Mouse (Mus musculus) liver, embryonic 11.5 days (tissue): ENCODE measurements around the gene Snap23. TPM values are rescaled to one million over a fixed set of nuclear protein-coding genes. Genes with fewer than 3 reads are reported as not detected.
"Not testable (repeated sequence)": the region's sequence is repeated elsewhere in the genome, so short reads cannot be mapped to it uniquely, and the experiment has no call there.

ENCODE experiments used
- ATAC-seq: fragments of 200-750 bp; cut with Nextera tagmentation; replicated peaks from 2 replicates; pipeline ENCODE4 v1.8.0; 2017; ENCODE audit warnings: moderate number of reproducible peaks, mild to moderate bottlenecking, moderate TSS enrichment, moderate library complexity; ENCODE audit not compliant: low FRiP score
- DNase-seq: peaks from one replicate; pipeline ENCODE4 v3.0.0-alpha.2; 2017; ENCODE audit warnings: low spot score
- H3K27ac ChIP-seq: fragments of 300-500 bp; sonication (generic); 2 replicates; pipeline ENCODE4 v1.5.1; 2014; ENCODE audit warnings: mild to moderate bottlenecking, low read depth, low read length, control low read depth
- H3K27me3 ChIP-seq: fragments of 300-500 bp; sonication (generic); replicated peaks from 2 replicates; pipeline ENCODE4 v1.6.1; 2014; ENCODE audit warnings: low read length, mixed read lengths; ENCODE audit not compliant: control insufficient read depth, insufficient read depth
- H3K36me3 ChIP-seq: fragments of 300-500 bp; sonication (generic); 2 replicates; pipeline ENCODE4 v1.6.1; 2014; ENCODE audit warnings: mild to moderate bottlenecking, low read length, moderate library complexity, mixed read lengths; ENCODE audit not compliant: control insufficient read depth, insufficient read depth
- H3K4me1 ChIP-seq: fragments of 300-500 bp; sonication (generic); replicated peaks from 2 replicates; pipeline ENCODE4 v1.6.1; 2014; ENCODE audit warnings: low read length, mixed read lengths; ENCODE audit not compliant: control insufficient read depth, insufficient read depth
- H3K4me2 ChIP-seq: fragments of 300-500 bp; sonication (generic); 2 replicates; pipeline ENCODE4 v1.6.1; 2014; ENCODE audit warnings: mild to moderate bottlenecking, control low read depth, moderate library complexity
- H3K4me3 ChIP-seq: fragments of 300-500 bp; sonication (generic); 2 replicates; pipeline ENCODE4 v1.5.1; 2014; ENCODE audit warnings: low read depth, low read length, control low read depth
- H3K9ac ChIP-seq: fragments of 300-500 bp; sonication (generic); 2 replicates; pipeline ENCODE4 v1.6.1; 2014; ENCODE audit warnings: low read depth, low read length, control low read depth
- H3K9me3 ChIP-seq: fragments of 300-500 bp; sonication (generic); 2 replicates; pipeline ENCODE4 v1.6.1; 2016; ENCODE audit warnings: low read length, inconsistent platforms, mixed read lengths; ENCODE audit not compliant: control insufficient read depth
- WGBS: fragments of 180-500 bp; shearing (Covaris S2); extraction: QIAGEN DNeasy Blood & Tissue Kit; methylation state at CpG from one replicate; pipeline ENCODE4 v1.1.7; 2014; 5-methylcytosine and 5-hydroxymethylcytosine counted together
- polyA plus RNA-seq: library from polyadenylated mRNA; unstranded; fragments of >200 nt; fragmentation: Nextera tagmentation; extraction: Ambion mirVana; gene quantifications from 2 replicates; pipeline ENCODE4 v1.2.1, GENCODE M21; 2014

Gene Snap23
- polyA plus RNA-seq, 1 experiment from 2014 or later: 74.2 TPM

DNA sequence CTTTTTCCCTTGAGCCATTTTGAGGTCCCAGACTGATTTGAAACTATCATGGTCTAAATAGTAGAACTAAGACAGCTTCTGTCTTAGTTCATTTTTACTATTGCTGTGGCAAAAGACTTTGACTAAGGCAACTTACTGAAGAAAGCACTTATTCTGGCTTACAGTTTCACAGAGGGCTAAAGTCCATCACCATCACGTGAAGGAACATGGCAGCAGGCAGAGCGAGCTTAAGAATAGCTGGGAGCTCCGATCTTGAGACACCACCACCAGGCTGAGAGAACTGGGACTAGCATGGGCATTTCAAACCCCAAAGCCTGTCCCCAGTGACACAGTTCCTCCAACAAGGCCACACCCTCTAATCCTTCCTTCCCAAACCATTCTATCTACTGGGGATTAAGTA lies 3.6 kb downstream of the Snap23 start:
- 90% methylated on average over 3 of the region's 3 CpGs for WGBS
- H3K4me1 ChIP-seq: peaks cover 22% of the 10 kb centered on the region
- no peaks in the 10 kb centered on the region for H3K9me3 ChIP-seq
- DNase-seq (no peak), ATAC-seq (no peak)
- no peak overlapping the region for H3K4me3 ChIP-seq
- H3K27me3 ChIP-seq: no peaks in the 10 kb centered on the region
- H3K4me2 ChIP-seq: no peak overlapping the region
- H3K36me3 ChIP-seq: no peaks in the 10 kb centered on the region
- no peak overlapping the region for H3K9ac ChIP-seq
- no peak overlapping the region for H3K27ac ChIP-seq

DNA sequence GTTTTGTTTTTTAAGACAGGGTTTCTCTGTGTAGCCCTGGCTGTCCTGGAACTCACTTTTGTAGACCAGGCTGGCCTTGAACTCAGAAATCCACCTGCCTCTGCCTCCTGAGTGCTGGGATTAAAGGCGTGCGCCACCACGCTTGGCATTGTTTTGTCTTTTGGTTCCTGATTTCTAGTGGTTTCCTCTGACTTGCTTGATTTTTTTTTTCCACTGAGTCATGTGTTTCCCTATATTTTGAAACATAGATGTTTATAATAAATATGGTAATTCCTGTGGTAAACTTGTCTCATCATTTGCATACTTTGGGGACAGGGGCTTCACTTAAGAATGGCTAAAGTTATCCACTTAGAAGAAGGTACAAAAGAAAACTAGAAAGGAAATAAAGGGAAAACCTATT lies 4.7 kb downstream of the Snap23 start:
- H3K27ac ChIP-seq, H3K36me3 ChIP-seq, ATAC-seq, H3K9ac ChIP-seq, H3K4me2 ChIP-seq, H3K4me3 ChIP-seq, H3K9me3 ChIP-seq, DNase-seq, H3K27me3 ChIP-seq: not testable (repeated sequence)
- 89% methylated on average over 3 of the region's 3 CpGs for WGBS
- peaks cover 29% of the 10 kb centered on the region for H3K4me1 ChIP-seq

DNA sequence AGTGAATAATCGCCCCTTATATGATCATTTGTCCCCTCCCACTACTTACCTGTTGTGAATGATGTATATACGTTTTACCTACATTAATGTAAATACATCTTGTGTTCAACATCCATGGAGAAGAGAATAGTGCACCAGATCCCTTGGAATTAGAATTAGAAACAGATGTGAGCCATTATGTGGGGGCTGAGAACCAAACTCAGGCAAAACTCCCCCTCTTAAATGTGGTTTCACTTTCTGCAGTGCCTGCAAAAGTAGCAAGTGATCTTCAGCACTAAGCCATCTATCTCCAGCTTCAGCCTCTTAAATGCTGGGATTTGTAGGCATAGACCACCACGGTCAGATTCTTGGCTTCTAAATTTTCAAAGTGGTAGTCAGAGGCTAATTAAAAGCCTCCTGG lies 7.7 kb downstream of the Snap23 start:
- H3K4me1 ChIP-seq: peaks cover 34% of the 10 kb centered on the region

DNA sequence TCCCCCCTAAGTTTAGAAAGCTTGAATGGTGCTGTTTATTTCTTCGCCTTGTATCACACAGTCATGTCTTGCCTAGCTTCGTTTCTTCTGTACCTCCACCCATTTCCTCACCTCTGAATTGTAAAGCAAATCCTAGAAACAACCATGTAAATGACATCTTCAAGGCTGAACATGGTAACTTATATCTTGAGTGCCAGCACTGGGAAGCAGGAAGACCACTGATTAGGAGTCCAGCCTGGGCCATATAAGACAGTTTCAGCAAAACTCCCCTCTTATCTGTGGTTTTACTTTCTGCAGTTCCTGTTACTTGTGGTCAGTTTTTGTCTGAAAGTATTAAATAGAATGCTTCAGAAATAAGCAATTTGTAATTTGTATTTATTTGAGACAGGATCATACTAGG lies 8.5 kb downstream of the Snap23 start:
- Histone ChIP-seq H3K9me3 (no peaks in the 10 kb centered on the region), H3K4me1 (peaks cover 33% of the 10 kb centered on the region), H3K36me3 (no peaks in the 10 kb centered on the region), H3K4me3 (no peak overlapping the region), H3K9ac (no peak overlapping the region), H3K4me2 (peak overlapping the region; percentile 41), H3K27ac (peak overlapping the region; percentile 53), H3K27me3 (no peaks in the 10 kb centered on the region)
- WGBS: 39% methylated on average over 2 of the region's 2 CpGs
- DNase-seq (no peak), ATAC-seq (peak; percentile 70)

More for the DNA sequence above, 7.7 kb downstream of the Snap23 start:
- peak overlapping the region; percentile 49; the same call in 1 of the 2 replicates for H3K27ac ChIP-seq
- no peaks in the 10 kb centered on the region for H3K36me3 ChIP-seq
- WGBS: 69% methylated on average over 3 of the region's 3 CpGs
- no peaks in the 10 kb centered on the region for H3K9me3 ChIP-seq
- ATAC-seq (no peak), DNase-seq (no peak)
- H3K4me2 ChIP-seq: peak overlapping the region; percentile 41
- H3K4me3 ChIP-seq: no peak overlapping the region
- H3K9ac ChIP-seq: no peak overlapping the region
- H3K27me3 ChIP-seq: no peaks in the 10 kb centered on the region

DNA sequence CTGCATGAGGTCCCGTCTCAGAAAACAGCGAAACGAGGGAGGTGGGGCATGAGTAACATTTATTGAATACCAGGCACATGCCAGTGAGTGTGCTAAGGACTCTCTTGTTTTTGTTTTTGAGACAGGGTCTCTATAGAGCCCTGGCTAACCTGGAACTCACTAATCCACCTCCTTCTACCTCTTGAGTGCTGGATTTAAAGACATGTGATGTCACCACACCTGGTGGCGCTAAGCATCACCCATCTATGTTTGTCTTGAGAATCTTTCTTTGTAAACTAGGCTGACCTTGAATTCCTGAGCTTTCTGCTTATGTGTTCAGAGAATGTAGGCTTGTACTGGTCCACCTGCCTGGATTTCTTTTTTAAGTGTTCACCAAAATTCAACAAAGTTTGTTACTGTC lies 10.3 kb downstream of the Snap23 start:
- Histone ChIP-seq H3K27me3 (no peaks in the 10 kb centered on the region), H3K9ac (no peak overlapping the region), H3K4me1 (peaks cover 31% of the 10 kb centered on the region), H3K36me3 (no peaks in the 10 kb centered on the region), H3K9me3 (no peaks in the 10 kb centered on the region), H3K4me3 (no peak overlapping the region), H3K4me2 (no peak overlapping the region), H3K27ac (no peak overlapping the region)
- WGBS: 77% methylated on average over 4 of the region's 4 CpGs
- DNase-seq: no peak
- ATAC-seq: no peak

DNA sequence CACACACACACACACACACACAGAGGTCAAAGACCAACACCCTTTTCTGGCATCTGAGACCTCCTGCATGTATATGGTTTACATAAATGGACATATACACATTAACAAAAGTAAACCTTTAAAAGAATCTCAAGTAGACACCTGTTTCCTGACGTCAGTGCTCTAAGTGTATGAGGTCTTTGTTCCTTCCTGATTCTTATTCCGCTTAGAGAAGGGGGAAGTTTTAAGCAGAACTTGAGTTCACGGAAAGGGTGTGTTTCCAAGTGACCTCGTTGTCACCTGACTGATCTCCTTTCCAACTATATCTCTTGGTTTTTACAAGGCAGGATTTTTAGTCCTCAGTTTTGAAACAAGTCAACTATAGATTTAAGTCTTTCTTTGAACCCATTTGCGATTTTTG lies 10.8 kb downstream of the Snap23 start:
- DNase-seq: no peak
- H3K9ac ChIP-seq: no peak overlapping the region

DNA sequence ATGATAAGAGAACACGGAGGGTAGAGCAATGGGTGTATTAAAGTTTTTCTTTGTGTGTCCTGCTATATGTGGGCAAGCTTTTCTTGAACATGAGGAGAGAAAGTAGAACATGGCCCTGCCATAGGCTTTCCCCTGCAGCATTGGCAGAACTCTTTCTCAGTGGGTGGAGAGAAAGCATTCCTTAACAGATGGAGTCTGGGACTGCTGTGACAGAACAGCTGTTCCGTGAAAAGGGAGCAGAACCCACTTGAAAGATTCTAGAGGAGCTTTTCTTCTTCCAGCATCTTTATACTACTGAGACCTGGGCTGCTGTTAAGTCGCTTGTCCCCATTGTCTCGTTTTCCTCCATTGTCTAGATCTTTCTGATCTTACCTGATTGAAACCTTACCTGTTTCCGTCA lies 22.3 kb downstream of the Snap23 start:
- WGBS: 83% methylated on average over 5 of the region's 5 CpGs
- peaks cover 22% of the 10 kb centered on the region for H3K36me3 ChIP-seq
- no peaks in the 10 kb centered on the region for H3K4me1 ChIP-seq
- H3K9ac ChIP-seq: no peak overlapping the region
- no peak overlapping the region for H3K27ac ChIP-seq
- ATAC-seq (no peak), DNase-seq (no peak)
- no peaks in the 10 kb centered on the region for H3K27me3 ChIP-seq
- no peaks in the 10 kb centered on the region for H3K9me3 ChIP-seq
- no peak overlapping the region for H3K4me3 ChIP-seq
- H3K4me2 ChIP-seq: no peak overlapping the region

More for the DNA sequence above, 10.8 kb downstream of the Snap23 start:
- Histone ChIP-seq H3K4me1 (peaks cover 30% of the 10 kb centered on the region), H3K27ac (no peak overlapping the region), H3K9me3 (no peaks in the 10 kb centered on the region), H3K4me2 (no peak overlapping the region), H3K4me3 (no peak overlapping the region), H3K36me3 (no peaks in the 10 kb centered on the region), H3K27me3 (no peaks in the 10 kb centered on the region)
- 57% methylated on average over 5 of the region's 5 CpGs for WGBS
- ATAC-seq: no peak

DNA sequence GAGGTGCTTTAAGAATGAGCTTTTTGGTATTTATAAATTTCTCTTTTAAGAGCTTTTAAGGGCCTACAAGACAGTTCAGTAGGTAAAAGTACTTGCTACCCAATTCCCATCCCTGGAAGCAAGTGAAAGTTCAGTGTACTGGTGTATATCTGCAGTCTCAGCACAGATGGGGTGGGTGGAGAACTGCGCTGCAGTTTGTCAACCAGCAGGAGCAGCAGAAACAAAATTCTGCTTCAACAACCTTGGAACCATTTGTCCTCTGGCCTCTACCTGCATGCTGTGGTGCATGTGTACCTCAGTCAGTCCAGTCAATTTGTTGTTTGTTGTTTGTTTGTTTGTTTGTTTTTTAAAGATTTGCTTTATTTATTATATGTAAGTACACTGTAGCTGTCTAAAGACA lies 24.8 kb downstream of the Snap23 start:
- no peak for DNase-seq
- Histone ChIP-seq H3K27me3 (no peaks in the 10 kb centered on the region), H3K4me3 (no peak overlapping the region), H3K9ac (no peak overlapping the region), H3K9me3 (no peaks in the 10 kb centered on the region), H3K36me3 (peaks cover 26% of the 10 kb centered on the region), H3K4me2 (no peak overlapping the region), H3K4me1 (no peaks in the 10 kb centered on the region), H3K27ac (no peak overlapping the region)
- no peak for ATAC-seq
- WGBS: 92% methylated on average over 1 of the region's 1 CpGs

DNA sequence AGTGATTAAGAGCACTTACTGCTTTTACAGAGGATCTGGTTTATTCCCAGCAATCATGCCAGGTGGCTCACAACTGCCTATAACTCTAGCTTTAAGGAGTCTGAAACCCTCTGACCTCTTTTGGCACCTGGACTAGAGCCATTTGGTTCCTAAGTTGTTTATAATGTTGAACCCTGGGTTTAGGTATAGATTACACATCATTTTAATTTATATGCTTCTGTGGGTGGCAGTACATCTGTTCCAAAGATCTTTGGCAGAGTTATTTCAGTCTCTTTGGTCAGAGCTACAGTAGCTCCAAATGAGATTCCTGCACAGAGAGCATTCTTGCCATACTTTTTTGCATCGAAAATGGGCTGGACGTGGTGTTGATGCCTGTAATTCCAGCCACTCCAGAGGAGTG lies 30.3 kb downstream of the Snap23 start:
- DNase-seq: no peak
- no peaks in the 10 kb centered on the region for H3K4me1 ChIP-seq
- no peak overlapping the region for H3K4me3 ChIP-seq
- no peak for ATAC-seq
- no peaks in the 10 kb centered on the region for H3K27me3 ChIP-seq
- H3K9ac ChIP-seq: no peak overlapping the region
- H3K27ac ChIP-seq: no peak overlapping the region
- no peak overlapping the region for H3K4me2 ChIP-seq
- H3K36me3 ChIP-seq: peaks cover 37% of the 10 kb centered on the region
- 95% methylated on average over 2 of the region's 2 CpGs for WGBS
- no peaks in the 10 kb centered on the region for H3K9me3 ChIP-seq
